Mouse (Mus musculus) heart, postnatal 0 days (tissue): Measurements from ENCODE around the gene Hoxa3.

Experiments
- CTCF ChIP-seq: IDR thresholded peaks from 2 replicates; pipeline ENCODE4 v1.5.1; 2016; ENCODE audit warnings: antibody characterized with exemption, control low read depth, low read depth
- EP300 ChIP-seq: IDR thresholded peaks from 2 replicates; pipeline ENCODE4 v1.6.1; 2016; ENCODE audit warnings: antibody characterized with exemption, low read depth

DNA sequence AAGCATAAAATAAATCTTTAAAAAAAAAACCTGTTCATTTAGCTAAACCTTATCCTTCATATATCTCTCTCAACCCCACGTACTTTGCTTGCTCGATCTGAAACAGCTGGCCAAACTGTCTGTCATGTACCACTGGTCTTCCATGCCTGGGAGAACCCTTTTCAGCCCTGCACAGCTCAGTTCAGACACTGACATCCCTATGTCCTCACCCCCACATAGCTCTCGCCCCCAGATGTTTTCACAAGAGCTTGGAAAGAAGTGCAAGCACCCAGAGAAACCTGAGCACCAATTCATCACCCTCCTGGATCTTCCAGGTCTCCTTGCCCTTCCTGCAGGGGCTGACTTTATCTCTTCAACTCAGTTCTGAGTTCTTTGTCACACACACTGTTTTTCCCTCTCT lies 92.0 kb downstream of the Hoxa3 start:
- TF ChIP-seq CTCF: no peak
- no peak for TF ChIP-seq EP300
